Mouse (Mus musculus): Measurements from ENCODE around the gene Spc24.

Gene Spc24

GRCm38 (mm10) chr9:21748491-21748890, 11.6 kb downstream of the Spc24 start:
- DNase-seq, result no peak

GRCm38 (mm10) chr9:21748033-21748432, 12.1 kb downstream of the Spc24 start:
- DNase-seq, result no peak

- DNase-seq, result no peak
Observed at GRCm38 (mm10) chr9:21747238-21747774, 12.8 kb downstream of the Spc24 start.

GRCm38 (mm10) chr9:21741514-21741913, 18.6 kb downstream of the Spc24 start:
- DNase-seq, result no peak

- DNase-seq, result no peak
Observed at GRCm38 (mm10) chr9:21740427-21740826, 19.7 kb downstream of the Spc24 start.

- DNase-seq, result no peak
Observed at GRCm38 (mm10) chr9:21738776-21739175, 21.3 kb downstream of the Spc24 start.

- DNase-seq, result no peak
Observed at GRCm38 (mm10) chr9:21737188-21737587, 22.9 kb downstream of the Spc24 start.

GRCm38 (mm10) chr9:21736580-21736979, 23.5 kb downstream of the Spc24 start:
- no peak for DNase-seq

- no peak for DNase-seq
Observed at GRCm38 (mm10) chr9:21735126-21735525, 25.0 kb downstream of the Spc24 start.

GRCm38 (mm10) chr9:21733989-21734388, 26.1 kb downstream of the Spc24 start:
- DNase-seq, result no peak

GRCm38 (mm10) chr9:21733446-21733845, 26.7 kb downstream of the Spc24 start:
- no peak for DNase-seq

GRCm38 (mm10) chr9:21732288-21732687, 27.8 kb downstream of the Spc24 start:
- DNase-seq, result no peak

- no peak for DNase-seq
Observed at GRCm38 (mm10) chr9:21729264-21729663, 30.8 kb downstream of the Spc24 start.

GRCm38 (mm10) chr9:21728261-21728832, 31.8 kb downstream of the Spc24 start:
- DNase-seq, result no peak

GRCm38 (mm10) chr9:21726218-21726975, 33.7 kb downstream of the Spc24 start:
- DNase-seq, result no peak

- DNase-seq, result no peak
Observed at GRCm38 (mm10) chr9:21725224-21726121, 34.6 kb downstream of the Spc24 start.

GRCm38 (mm10) chr9:21724147-21724536, 36.0 kb downstream of the Spc24 start:
- peak; percentile 93 to 96 for DNase-seq

- peak; percentile 56 to 61 for DNase-seq
Observed at GRCm38 (mm10) chr9:21723377-21724146, 36.5 kb downstream of the Spc24 start, which contains the start of gene Ldlr. TSS of gene Ldlr (plus strand) at chr9:21723483.

GRCm38 (mm10) chr9:21721036-21721435, 39.1 kb downstream of the Spc24 start:
- DNase-seq, result no peak

GRCm38 (mm10) chr9:21717015-21717414, 43.1 kb downstream of the Spc24 start:
- DNase-seq, result no peak

GRCm38 (mm10) chr9:21715298-21715697, 44.8 kb downstream of the Spc24 start:
- no peak for DNase-seq

- DNase-seq, result no peak
Observed at GRCm38 (mm10) chr9:21709340-21709739, 50.8 kb downstream of the Spc24 start.
